Mouse (Mus musculus): ENCODE data around the gene Zfp979.
"Not testable (repeated sequence)": the region's sequence is repeated elsewhere in the genome, so short reads cannot be mapped to it uniquely, and the experiment has no call there.

Zfp979 gene

DNA sequence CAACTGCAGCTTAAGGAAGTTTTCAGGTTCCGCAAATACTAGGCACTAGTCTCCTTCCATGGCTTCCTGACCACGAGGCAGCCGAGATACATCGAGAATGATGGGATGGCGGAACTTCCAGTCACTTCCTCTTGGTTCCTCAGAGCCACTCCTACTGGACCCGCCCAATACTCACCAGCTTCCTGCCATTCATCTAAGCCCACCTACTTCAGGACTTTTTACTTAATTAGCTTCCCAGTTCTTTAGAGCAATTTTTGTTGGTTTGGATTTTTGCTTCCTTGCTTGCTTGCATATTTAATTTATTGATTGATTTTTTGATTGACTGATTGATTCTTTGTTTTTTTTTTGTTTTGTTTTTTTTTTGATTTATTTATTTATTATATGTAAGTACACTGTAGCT is at the start of gene Zfp979:
Gene Zfp979 (minus strand): TSS at position 101 of the 400 bp plus-strand sequence.
- not testable (repeated sequence) for DNase-seq

DNA sequence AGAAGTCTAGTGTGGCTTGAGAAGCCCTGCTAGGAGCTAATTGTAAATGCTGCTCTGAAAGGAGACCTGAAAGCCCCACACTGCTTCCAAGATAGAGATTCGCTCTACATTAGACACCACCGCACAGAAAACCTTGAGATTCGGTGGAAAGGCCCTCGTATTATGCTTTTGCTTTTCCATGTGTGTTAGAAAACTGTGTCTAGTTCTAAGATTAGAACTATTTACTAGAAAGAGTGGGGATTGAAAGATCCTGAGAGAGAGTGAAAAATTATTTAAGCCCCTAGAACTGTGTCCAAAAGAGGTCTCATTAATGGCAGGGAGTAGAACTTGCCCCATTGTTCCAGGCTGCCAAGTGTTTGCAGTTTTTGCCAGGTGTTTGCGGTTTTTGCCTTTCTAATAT is 12.9 kb upstream of the Zfp979 start:
- not testable (repeated sequence) for DNase-seq

DNA sequence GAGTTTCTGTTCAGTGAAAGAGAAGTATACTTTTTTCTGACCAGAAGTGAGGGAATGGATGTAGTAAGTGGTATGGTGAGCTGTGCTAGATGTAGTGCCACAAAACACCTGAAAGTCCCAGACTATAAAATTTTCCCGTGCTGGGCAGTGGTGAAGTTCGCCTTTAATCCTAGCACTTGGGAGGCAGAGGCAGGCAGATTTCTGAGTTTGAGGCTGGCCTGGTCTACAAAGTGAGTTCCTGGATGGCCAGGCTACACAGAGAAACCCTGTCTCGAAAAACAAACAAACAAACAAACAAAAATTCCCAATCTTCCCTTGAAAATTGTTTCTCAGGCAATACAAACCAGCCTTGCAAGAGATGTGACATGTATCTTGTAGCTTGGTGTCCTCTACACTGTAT is 5.1 kb upstream of the Zfp979 start:
- not testable (repeated sequence) for DNase-seq

DNA sequence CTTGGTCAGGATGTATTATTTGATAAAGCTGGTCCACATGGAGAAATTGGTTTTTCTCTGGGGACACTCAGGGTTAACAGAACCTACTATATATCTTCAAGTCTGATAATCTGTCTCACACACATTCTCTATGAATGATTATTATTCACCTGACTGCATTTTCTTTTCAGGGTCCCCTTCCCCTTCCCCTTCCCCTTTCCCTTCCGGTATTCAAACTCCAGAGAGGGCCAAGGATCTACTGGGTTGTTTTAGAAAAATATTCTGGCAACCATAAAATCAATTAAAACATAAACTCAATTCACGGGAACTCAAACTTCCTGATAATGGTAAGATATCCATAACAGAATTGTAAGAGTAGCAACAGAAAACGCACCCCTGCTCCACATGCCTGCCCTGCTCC is 381 bp downstream of the Zfp979 start:
- not testable (repeated sequence) for DNase-seq

DNA sequence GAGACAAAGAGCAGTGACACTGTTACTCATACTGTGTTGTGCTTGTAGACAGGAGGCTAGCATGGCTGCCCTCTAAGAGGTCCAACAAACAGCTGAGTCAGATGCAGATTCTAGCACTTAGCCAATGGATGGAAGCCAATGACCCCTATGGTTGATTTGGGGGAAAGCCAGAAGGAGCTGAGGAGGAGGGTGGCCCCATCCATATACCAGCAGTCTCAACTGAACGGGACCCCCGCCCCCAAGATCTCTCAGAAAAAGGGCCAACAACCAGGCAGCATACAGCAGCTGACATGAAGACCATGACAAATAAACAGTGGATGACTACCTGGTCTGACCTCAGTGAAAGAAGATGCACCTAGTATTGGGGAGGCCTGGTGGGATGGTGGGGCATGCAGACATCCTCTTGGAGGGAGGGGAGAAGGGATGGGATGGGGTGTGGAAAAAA is 8.5 kb downstream of the Zfp979 start:
- DNase-seq, result not testable (repeated sequence)

DNA sequence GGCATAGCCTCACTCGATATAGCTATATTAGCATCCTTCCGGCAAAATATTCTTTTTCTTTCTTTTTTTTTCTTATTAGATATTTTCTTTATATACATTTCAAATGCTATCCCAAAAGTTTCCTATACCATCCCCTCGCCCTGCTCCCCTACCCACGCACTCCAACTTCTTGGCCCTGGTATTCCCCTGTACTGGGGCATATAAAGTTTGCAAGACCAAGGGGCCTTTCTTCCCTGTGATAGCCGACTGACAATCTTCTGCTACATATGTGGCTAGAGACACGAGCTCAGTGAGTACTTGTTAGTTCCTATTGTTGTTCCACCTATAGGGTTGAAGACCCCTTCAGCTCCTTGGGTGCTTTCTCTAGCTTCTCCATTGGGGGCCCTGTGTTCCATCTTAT is 35.8 kb downstream of the Zfp979 start:
- not testable (repeated sequence) for DNase-seq

DNA sequence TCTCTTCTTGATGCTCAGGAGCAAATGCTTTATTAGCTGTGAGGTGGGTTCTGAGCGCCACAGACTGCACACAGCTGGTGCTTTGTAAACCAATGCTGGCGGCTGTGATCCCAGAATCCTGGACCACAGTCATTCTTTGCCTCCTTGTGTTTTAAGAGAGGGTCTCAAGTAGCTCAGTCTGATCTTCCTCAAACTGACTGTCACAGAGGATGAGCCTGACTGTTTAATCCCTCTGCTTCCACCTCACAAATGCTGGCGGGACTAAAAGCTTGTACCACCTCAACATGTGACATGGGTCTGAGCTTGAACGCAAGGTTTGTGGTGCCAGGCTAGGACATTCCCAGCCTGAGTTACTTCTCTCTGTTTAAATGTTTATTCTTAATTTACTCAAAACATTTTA is 36.8 kb downstream of the Zfp979 start:
- no peak for DNase-seq

DNA sequence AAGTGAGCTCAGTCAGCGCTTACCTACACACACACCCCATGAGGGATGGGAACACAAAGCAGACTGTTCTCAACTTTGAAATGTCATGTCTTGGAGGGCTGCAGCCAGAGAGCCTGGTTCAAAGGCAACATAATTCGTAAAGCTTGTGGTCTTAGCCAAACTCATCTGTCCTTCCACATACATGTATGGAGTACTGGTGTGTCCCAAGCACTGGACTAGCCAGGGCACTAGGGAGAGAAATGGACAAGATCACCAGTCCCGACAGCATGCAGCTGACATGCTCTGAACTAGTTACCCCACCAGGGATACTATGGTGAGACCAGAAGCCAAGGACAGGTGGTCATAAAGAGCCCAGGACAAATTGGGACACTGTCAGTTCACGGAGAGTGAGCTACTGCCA is 38.5 kb downstream of the Zfp979 start:
- no peak for DNase-seq

DNA sequence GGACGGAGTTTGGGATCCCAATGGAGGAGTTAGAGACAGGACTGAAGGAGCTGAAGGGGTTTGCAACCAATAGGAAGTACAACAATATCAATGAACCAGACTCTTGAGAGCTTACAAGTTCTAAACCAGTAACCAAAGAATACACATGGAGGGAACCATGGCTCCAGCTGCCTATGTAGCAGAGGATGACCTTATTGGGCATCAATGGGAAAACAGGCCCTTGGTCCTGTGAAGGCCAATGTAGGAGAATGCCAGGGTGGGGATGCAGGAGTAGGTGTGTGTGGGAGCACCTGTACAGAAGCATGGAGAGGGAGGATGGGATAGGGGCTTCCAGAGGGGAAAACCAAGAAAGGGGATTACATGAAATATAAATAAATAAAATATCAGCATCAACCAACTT is 40.4 kb downstream of the Zfp979 start:
- DNase-seq, result no peak

DNA sequence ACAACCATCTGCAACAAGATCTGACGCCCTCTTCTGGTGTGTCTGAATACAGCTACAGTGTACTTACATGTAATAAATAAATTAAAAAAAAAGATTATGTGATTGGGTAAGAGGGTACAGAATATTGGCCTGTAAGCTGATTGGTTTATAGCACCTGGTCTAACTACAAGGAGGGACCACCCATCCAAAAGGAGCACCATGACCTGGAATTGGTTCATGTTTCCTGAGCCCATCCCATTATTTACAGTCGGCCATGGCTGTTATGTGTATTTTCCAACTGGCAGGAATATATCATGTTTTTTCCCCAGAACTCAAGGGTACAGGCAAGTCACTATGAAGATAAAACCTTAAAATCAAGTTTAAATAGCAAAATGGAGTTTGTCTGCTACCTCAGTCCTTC is 43.5 kb downstream of the Zfp979 start:
- DNase-seq, result no peak

DNA sequence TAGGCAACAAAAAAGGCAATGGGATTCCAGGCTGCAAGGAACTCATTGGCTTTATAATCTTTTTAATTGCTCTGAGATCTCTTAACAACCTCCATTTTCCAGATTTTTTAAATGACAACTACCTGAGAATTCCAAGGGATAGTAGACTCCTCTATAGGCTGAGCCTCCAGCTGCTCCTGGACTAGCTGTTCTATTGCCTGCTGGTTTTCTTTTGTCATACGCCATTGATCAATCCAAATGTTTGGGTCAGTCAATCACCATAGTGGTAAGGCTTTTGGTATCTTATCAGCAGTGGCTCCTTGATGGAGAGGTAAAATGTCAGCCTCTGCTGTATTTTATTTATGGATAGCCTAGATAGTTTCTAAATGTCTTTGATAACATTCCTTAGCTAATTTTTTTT is 44.6 kb downstream of the Zfp979 start:
- DNase-seq, result no peak

DNA sequence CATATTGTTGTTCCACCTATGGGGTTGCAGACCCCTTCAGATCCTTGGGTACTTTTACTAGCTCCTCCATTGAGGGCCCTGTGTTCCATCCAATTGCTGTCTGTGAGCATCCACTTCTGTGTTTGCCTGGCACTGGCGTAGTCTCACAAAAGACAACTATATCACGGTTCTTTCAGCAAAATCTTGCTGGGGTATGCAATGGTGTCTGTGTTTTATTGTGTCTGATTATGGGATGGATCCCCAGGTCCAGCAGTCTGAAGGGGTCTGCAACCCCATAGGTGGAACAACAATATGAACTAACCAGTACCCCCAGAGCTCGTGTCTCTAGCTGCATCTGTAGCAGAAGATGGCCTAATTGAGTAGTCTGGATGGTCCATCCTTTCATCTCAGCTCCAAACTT is 47.7 kb downstream of the Zfp979 start:
- DNase-seq, result not testable (repeated sequence)

DNA sequence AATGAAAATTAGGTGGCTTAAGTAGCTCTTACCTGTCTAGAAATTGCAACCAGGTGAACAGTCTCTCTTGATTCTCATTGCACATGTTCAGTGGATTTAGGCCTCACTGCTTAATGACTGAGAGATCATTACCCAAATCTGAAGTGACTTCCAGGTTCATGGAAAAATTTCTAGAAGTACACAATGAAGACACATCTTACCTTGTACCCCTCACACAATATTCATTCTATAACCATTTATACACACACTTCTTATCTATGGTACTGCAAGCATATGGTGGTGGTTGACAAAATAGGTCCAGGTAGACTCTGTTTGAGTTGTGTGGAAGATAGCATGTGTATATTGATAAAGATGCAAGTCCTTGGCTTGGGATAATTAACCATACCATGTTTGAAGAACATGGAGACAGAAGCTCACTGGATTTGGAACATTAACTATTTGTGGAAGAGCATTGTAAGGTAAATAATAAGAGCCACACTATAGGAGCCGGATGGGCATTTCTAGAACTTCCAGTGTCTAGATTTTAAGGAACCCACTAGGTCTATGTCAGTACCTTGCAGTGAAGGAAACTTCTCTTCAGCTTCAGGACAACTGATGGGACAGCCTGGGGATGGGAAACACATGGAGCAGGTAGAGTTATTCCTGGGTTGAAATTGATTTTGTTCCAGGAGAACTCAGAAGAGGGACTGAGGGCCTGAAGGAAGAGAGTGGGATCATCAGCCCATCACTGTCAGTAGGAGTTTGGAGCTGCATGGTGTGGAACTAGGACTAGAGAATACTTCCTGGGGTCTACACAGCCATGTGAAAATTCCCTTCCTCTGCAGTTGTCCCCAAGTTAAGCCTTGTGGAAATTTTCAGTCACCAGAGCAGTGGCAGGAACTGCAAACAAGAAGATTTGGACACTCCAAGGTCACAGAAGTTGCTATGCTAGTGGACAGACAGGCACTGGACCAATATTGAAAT is 55.5 kb downstream of the Zfp979 start:
- no peak for DNase-seq

DNA sequence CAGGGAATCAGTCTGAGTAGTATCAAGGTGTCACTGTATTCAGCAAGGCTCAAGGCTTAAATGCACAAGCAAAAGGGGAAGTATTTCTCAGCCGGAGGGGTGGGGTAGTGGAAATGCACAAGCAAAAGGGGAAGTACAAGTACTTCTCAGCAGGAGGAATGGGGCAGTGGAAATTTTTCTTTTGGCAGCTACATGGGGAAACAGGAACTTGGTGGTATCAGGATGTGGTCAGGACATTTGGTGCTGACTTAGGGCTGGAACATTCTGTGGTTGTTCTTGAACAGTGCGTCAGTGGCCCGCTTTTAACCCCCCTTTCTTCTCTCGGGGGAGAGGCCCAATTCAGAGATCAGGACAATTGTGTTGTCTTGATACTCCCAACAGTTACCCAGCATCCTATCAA is 62.9 kb downstream of the Zfp979 start:
- DNase-seq, result not testable (repeated sequence)

DNA sequence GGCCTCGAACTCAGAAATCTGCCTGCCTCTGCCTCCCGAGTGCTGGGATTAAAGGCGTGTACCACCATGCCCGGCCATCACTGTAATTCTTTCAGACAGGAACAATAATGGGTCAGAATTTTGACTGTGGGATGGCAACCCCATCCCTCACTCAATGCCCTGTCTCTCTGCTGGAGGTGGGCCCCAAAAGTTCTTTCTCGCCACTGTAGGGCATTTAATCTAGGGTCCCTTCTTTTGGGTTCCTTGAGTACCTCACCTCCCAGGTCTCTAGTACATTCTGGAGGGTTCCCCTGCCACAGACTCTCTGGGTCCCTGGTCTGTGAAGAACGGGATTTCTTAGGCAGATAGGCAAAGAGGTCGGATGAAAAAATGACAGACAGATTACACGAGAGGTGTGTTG is 71.2 kb downstream of the Zfp979 start:
- DNase-seq, result not testable (repeated sequence)

DNA sequence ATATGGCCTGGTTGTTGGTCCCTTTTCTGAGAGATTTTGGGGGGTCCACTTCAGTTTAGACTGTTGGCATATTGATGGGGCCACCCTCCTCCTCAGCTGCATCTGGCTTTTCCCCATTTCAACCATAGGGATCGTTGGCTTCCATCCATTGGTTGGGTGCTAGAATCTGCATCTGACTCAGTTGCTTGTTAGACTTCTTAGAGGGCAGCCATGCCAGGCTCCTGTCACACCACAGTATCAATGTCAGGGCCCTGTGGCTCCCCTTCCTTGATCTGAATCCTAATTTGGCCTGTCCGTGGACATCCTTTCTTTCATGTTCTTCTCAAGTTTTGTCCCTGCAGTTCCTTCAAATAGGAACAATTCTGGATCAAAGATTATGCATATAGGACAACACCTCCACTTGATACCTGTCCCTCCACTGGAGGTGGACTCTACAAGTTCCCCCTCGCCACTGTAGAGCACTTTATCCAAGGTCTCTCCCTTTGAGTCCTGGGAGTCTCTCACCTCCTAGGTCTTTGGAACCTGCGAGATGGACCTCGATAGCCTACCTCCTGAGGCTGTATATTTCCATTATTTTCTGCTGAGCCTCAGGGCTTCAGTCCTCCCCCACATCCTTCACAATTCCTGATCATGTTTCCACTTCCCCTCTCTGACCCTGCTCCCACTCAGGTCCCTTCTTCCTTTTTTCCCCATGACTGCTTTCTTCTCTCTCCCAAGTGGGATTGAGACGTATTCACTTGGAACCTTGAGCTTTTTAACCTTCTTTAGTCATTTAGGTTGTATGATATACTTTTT is 76.7 kb downstream of the Zfp979 start:
- DNase-seq, result no peak
